Mouse (Mus musculus): Measurements from ENCODE around the gene Tmem107. TPM values are rescaled to one million over a fixed set of nuclear protein-coding genes. Genes with fewer than 3 reads are reported as not detected.

Tmem107 gene
- polyA plus RNA-seq, 1 experiment from 2014 or later = 45.1 TPM

- no peaks in the 10 kb centered on the region for H3K27me3 ChIP-seq
- H3K9me3 ChIP-seq = no peaks in the 10 kb centered on the region
- 91% methylated on average over 5 of the region's 5 CpGs for WGBS
- no peak for ATAC-seq (ENCODE audit: low FRiP score, low read depth)
- no peak overlapping the region for H3K9ac ChIP-seq (replicated peaks)
- no peaks in the 10 kb centered on the region for H3K36me3 ChIP-seq
- H3K27ac ChIP-seq (replicated peaks) = no peak overlapping the region
- H3K4me3 ChIP-seq = no peak overlapping the region
- no peak overlapping the region for H3K4me2 ChIP-seq (replicated peaks)
- H3K4me1 ChIP-seq = peaks cover 6% of the 10 kb centered on the region
These were observed 8.3 kb downstream of the Tmem107 start for GRCm38 (mm10) chr11:69078805-69079438.

GRCm38 (mm10) chr11:69080102-69080854 lies 9.7 kb downstream of the Tmem107 start:
- Histone ChIP-seq H3K4me2 (replicated peaks) (no peak overlapping the region), H3K27ac (replicated peaks) (no peak overlapping the region), H3K4me3 (no peak overlapping the region), H3K36me3 (no peaks in the 10 kb centered on the region), H3K9me3 (no peaks in the 10 kb centered on the region), H3K9ac (replicated peaks) (no peak overlapping the region), H3K27me3 (no peaks in the 10 kb centered on the region), H3K4me1 (no peaks in the 10 kb centered on the region)
- WGBS = 89% methylated on average over 15 of the region's 15 CpGs
- no peak for ATAC-seq (ENCODE audit: low FRiP score, low read depth)

GRCm38 (mm10) chr11:69080855-69081222 lies 10.2 kb downstream of the Tmem107 start:
- no peak overlapping the region for H3K9ac ChIP-seq (replicated peaks)
- ATAC-seq (ENCODE audit: low FRiP score, low read depth) = no peak
- no peaks in the 10 kb centered on the region for H3K27me3 ChIP-seq
- H3K27ac ChIP-seq (replicated peaks) = no peak overlapping the region
- H3K36me3 ChIP-seq = no peaks in the 10 kb centered on the region
- WGBS = 85% methylated on average over 8 of the region's 8 CpGs
- no peaks in the 10 kb centered on the region for H3K9me3 ChIP-seq
- no peak overlapping the region for H3K4me3 ChIP-seq
- no peak overlapping the region for H3K4me2 ChIP-seq (replicated peaks)
- H3K4me1 ChIP-seq = no peaks in the 10 kb centered on the region

- Histone ChIP-seq H3K9ac (replicated peaks) (no peak overlapping the region), H3K27me3 (no peaks in the 10 kb centered on the region), H3K27ac (replicated peaks) (no peak overlapping the region), H3K36me3 (no peaks in the 10 kb centered on the region), H3K4me1 (no peaks in the 10 kb centered on the region), H3K4me3 (no peak overlapping the region), H3K9me3 (no peaks in the 10 kb centered on the region), H3K4me2 (replicated peaks) (no peak overlapping the region)
- ATAC-seq (ENCODE audit: low FRiP score, low read depth) = no peak
- WGBS = 84% methylated on average over 7 of the region's 7 CpGs
These were observed 11.0 kb downstream of the Tmem107 start for GRCm38 (mm10) chr11:69081613-69082012.

GRCm38 (mm10) chr11:69085608-69086007 lies 15.0 kb downstream of the Tmem107 start:
- peaks cover 22% of the 10 kb centered on the region for H3K4me1 ChIP-seq
- whole genome bisulfite sequencing = 61% methylated on average over 6 of the region's 6 CpGs
- H3K9ac ChIP-seq (replicated peaks) = no peak overlapping the region

GRCm38 (mm10) chr11:69086390-69086789 lies 15.8 kb downstream of the Tmem107 start:
- Histone ChIP-seq H3K9ac (replicated peaks) (no peak overlapping the region), H3K27ac (replicated peaks) (no peak overlapping the region), H3K4me1 (peaks cover 29% of the 10 kb centered on the region), H3K9me3 (no peaks in the 10 kb centered on the region), H3K4me2 (replicated peaks) (no peak overlapping the region), H3K27me3 (no peaks in the 10 kb centered on the region), H3K4me3 (no peak overlapping the region), H3K36me3 (peaks cover 17% of the 10 kb centered on the region)
- 75% methylated on average over 6 of the region's 6 CpGs for whole genome bisulfite sequencing
- ATAC-seq (ENCODE audit: low FRiP score, low read depth) = no peak

More at GRCm38 (mm10) chr11:69085608-69086007, 15.0 kb downstream of the Tmem107 start:
- H3K9me3 ChIP-seq = no peaks in the 10 kb centered on the region
- H3K4me2 ChIP-seq (replicated peaks) = no peak overlapping the region
- no peaks in the 10 kb centered on the region for H3K27me3 ChIP-seq
- no peak overlapping the region for H3K4me3 ChIP-seq
- no peak for ATAC-seq (ENCODE audit: low FRiP score, low read depth)
- H3K36me3 ChIP-seq = peaks cover 11% of the 10 kb centered on the region; the same call in 1 of the 2 replicates
- no peak overlapping the region for H3K27ac ChIP-seq (replicated peaks)

GRCm38 (mm10) chr11:69087082-69087481 lies 16.5 kb downstream of the Tmem107 start:
- Histone ChIP-seq H3K27me3 (no peaks in the 10 kb centered on the region), H3K27ac (replicated peaks) (0 out of 2 replicates have a peak overlapping the region, but pooled peaks have one; percentile 35), H3K9me3 (no peaks in the 10 kb centered on the region), H3K36me3 (peaks cover 23% of the 10 kb centered on the region), H3K4me3 (no peak overlapping the region), H3K4me2 (replicated peaks) (no peak overlapping the region), H3K9ac (replicated peaks) (peak overlapping the region; percentile 16; the same call in 1 of the 2 replicates), H3K4me1 (peaks cover 33% of the 10 kb centered on the region)
- WGBS = 39% methylated on average over 4 of the region's 4 CpGs
- ATAC-seq (ENCODE audit: low FRiP score, low read depth) = no peak

- peak overlapping the region; percentile 99; the same call in 1 of the 2 replicates for H3K4me3 ChIP-seq
- H3K9ac ChIP-seq (replicated peaks) = no peak overlapping the region; the same call in 1 of the 2 replicates
- H3K9me3 ChIP-seq = no peaks in the 10 kb centered on the region
- peaks cover 26% of the 10 kb centered on the region for H3K36me3 ChIP-seq
- 0 out of 2 replicates have a peak overlapping the region, but pooled peaks have one; percentile 35 for H3K27ac ChIP-seq (replicated peaks)
- no peak for ATAC-seq (ENCODE audit: low FRiP score, low read depth)
- no peaks in the 10 kb centered on the region for H3K27me3 ChIP-seq
- peak overlapping the region; percentile 83 for H3K4me2 ChIP-seq (replicated peaks)
- 73% methylated on average over 2 of the region's 2 CpGs for WGBS
- H3K4me1 ChIP-seq = peaks cover 34% of the 10 kb centered on the region
These were observed 17.0 kb downstream of the Tmem107 start for GRCm38 (mm10) chr11:69087597-69087996.

- H3K27me3 ChIP-seq = no peaks in the 10 kb centered on the region
- peak within 1 kb of the TSS; percentile 99 for H3K4me3 ChIP-seq
- H3K9me3 ChIP-seq = no peaks in the 10 kb centered on the region
- peaks cover 29% of the 10 kb centered on the region for H3K36me3 ChIP-seq
- H3K4me1 ChIP-seq = peaks cover 34% of the 10 kb centered on the region
- ATAC-seq (ENCODE audit: low FRiP score, low read depth) = peak; percentile 83
- peak within 1 kb of the TSS; percentile 96 for H3K27ac ChIP-seq (replicated peaks)
- peak within 1 kb of the TSS; percentile 83 for H3K4me2 ChIP-seq (replicated peaks)
- 2% methylated on average over 54 of the region's 67 CpGs for WGBS
- H3K9ac ChIP-seq (replicated peaks) = peak within 1 kb of the TSS; percentile 99
These were observed 17.7 kb downstream of the Tmem107 start, which contains the start of gene Vamp2 for GRCm38 (mm10) chr11:69088103-69088855. Gene Vamp2, plus strand, starts transcription at chr11:69088490.

- peak overlapping the region; percentile 83 for H3K4me2 ChIP-seq (replicated peaks)
These were observed 18.4 kb downstream of the Tmem107 start for GRCm38 (mm10) chr11:69088856-69089615.

GRCm38 (mm10) chr11:69089616-69090290 lies 19.1 kb downstream of the Tmem107 start:
- Histone ChIP-seq H3K4me2 (replicated peaks) (peak overlapping the region; percentile 83), H3K4me1 (peaks cover 39% of the 10 kb centered on the region), H3K36me3 (peaks cover 29% of the 10 kb centered on the region), H3K9ac (replicated peaks) (peak overlapping the region; percentile 99), H3K4me3 (peak overlapping the region; percentile 99), H3K9me3 (no peaks in the 10 kb centered on the region), H3K27me3 (no peaks in the 10 kb centered on the region), H3K27ac (replicated peaks) (0 out of 2 replicates have a peak overlapping the region, but pooled peaks have one; percentile 96)
- ATAC-seq (ENCODE audit: low FRiP score, low read depth) = no peak
- 93% methylated on average over 12 of the region's 12 CpGs for WGBS

More at GRCm38 (mm10) chr11:69088856-69089615, 18.4 kb downstream of the Tmem107 start:
- peak; percentile 42; the same call in 1 of the 2 replicates for ATAC-seq (ENCODE audit: low FRiP score, low read depth)
- WGBS = 11% methylated on average over 25 of the region's 25 CpGs
- no peaks in the 10 kb centered on the region for H3K27me3 ChIP-seq
- peak overlapping the region; percentile 99 for H3K4me3 ChIP-seq
- peaks cover 34% of the 10 kb centered on the region for H3K4me1 ChIP-seq
- H3K9ac ChIP-seq (replicated peaks) = peak overlapping the region; percentile 99
- H3K9me3 ChIP-seq = no peaks in the 10 kb centered on the region
- H3K36me3 ChIP-seq = peaks cover 29% of the 10 kb centered on the region
- H3K27ac ChIP-seq (replicated peaks) = peak overlapping the region; percentile 96
